In the genomic region with DNA sequence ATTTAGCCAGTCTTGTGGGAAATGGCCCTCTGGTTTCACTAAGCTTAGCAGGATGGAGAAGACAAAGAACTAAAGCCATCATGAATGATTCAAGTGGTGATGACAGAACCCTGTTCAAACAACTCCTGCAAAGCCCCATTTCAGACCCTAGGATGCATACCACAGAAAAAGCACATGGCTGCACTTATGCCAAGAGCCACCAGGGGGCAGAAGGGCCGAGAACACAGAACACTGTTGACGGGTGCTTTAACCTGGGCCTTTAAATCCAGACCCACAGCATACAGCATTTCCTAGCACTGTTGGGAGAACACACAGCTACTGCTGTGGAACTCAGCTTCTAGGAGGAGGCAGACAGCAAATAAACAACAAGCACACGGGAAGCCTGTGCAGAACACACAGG, we compare ENCODE assay signal across 9 mouse cellular contexts. TPM values are rescaled to one million over a fixed set of nuclear protein-coding genes. Genes with fewer than 3 reads are reported as not detected.
DNase-seq lines count a peak whose midpoint lies in the region; ATAC-seq and TF ChIP-seq lines count a peak whose summit lies in the region.
"Had no signal": no experiment of that assay in that cellular context is flagged by ENCODE, and none has a peak within 500 bp of the region (broad histone marks: within the 10 kb centered on the region; RNA-seq: fewer than 3 reads in every experiment).

No protein-coding gene starts in this region.

- no peak overlapping the region for H3K4me3 ChIP-seq in kidney, adult 2 months (ENCODE audit: insufficient read depth, low read depth, low read length)
- no peak overlapping the region for H3K4me3 ChIP-seq in liver, postnatal 0 days (ENCODE audit: low read depth, low read length)
- H3K4me3 ChIP-seq in small intestine, adult 2 months (ENCODE audit: low read depth, low read length), result no peak overlapping the region
- H3K4me3 ChIP-seq: embryonic facial prominence, embryonic 12.5 days had no signal

- TF ChIP-seq CTCF in kidney, adult 2 months (conservative IDR thresholded peaks at IDR 0.05; ENCODE audit: insufficient read depth, insufficient read length, low read depth, low read length), result peak; percentile 72
- peak; percentile 90 for TF ChIP-seq CTCF in liver, postnatal 0 days (IDR thresholded peaks at IDR 0.05; ENCODE audit: low read depth)
- TF ChIP-seq CTCF in small intestine, adult 2 months (IDR thresholded peaks at IDR 0.05; ENCODE audit: extremely low read depth, insufficient read length, insufficient replicate concordance, low read depth, low read length), result peak; percentile 78; the same call in 1 of the 2 replicates

- 28% methylated on average over 3 of the region's 3 CpGs for WGBS in kidney, adult 2 months
- WGBS in liver, postnatal 0 days (ENCODE audit: insufficient replicate concordance), result 44% methylated on average over 3 of the region's 3 CpGs
- WGBS in small intestine, adult 2 months, result 18% methylated on average over 3 of the region's 3 CpGs

- intact Hi-C loops in gastrocnemius, postnatal 14 days (cut with DNase I; ENCODE audit: low total_unique reads), result no loop called here

- H3K36me3 ChIP-seq in kidney, adult 2 months (ENCODE audit: control insufficient read depth, insufficient read depth, low read length), result no peaks in the 10 kb centered on the region; the same call in 1 of the 2 replicates
- H3K36me3 ChIP-seq in liver, postnatal 0 days (replicated peaks; ENCODE audit: insufficient read depth, low read length), result peaks cover 58% of the 10 kb centered on the region
- peaks cover 53% of the 10 kb centered on the region for H3K36me3 ChIP-seq in small intestine, adult 2 months (ENCODE audit: control insufficient read depth, insufficient read depth, low read length)

- H3K27ac ChIP-seq in kidney, adult 2 months (ENCODE audit: insufficient read depth, low read depth, low read length), result no peak overlapping the region
- no peak overlapping the region for H3K27ac ChIP-seq in liver, postnatal 0 days (ENCODE audit: low read depth)
- H3K27ac ChIP-seq in small intestine, adult 2 months (ENCODE audit: insufficient read depth, low read depth, low read length), result no peak overlapping the region
- H3K27ac ChIP-seq: embryonic facial prominence, embryonic 12.5 days had no signal

- peak; percentile 63 for DNase-seq in kidney, adult 2 months
- DNase-seq in kidney, adult 11 months, result no peak
- peak; percentile 47 for DNase-seq in WW6 (ENCODE audit: low read depth, low spot score)
- peak; percentile 71 to 81 for DNase-seq in cerebellum, postnatal 14 days
- DNase-seq in gastrocnemius, postnatal 14 days, result peak; percentile 43
- DNase-seq in kidney, postnatal 25 days, result peak; percentile 54 to 74
- peak; percentile 73 for DNase-seq in liver, postnatal 0 days

- TF ChIP-seq POLR2A in kidney, adult 2 months (IDR thresholded peaks at IDR 0.05; ENCODE audit: low read depth, low read length), result no peak
- TF ChIP-seq POLR2A in small intestine, adult 2 months (IDR thresholded peaks at IDR 0.05; ENCODE audit: low read depth, low read length), result no peak

- no peaks in the 10 kb centered on the region for H3K27me3 ChIP-seq in kidney, adult 2 months (replicated peaks; ENCODE audit: control insufficient read depth, insufficient read depth, low read length)
- H3K27me3 ChIP-seq in liver, postnatal 0 days (ENCODE audit: insufficient read depth, low read length), result no peaks in the 10 kb centered on the region
- no peaks in the 10 kb centered on the region for H3K27me3 ChIP-seq in small intestine, adult 2 months (ENCODE audit: control insufficient read depth, insufficient read depth, low read length)
- H3K27me3 ChIP-seq: embryonic facial prominence, embryonic 12.5 days had no signal

- H3K9me3 ChIP-seq in liver, postnatal 0 days (ENCODE audit: low read length), result no peaks in the 10 kb centered on the region
- H3K9me3 ChIP-seq: embryonic facial prominence, embryonic 12.5 days had no signal

- no peak overlapping the region for H3K4me2 ChIP-seq in liver, postnatal 0 days (ENCODE audit: low read depth, low read length)
- H3K4me2 ChIP-seq: embryonic facial prominence, embryonic 12.5 days had no signal

- no peak for TF ChIP-seq EP300 in liver, postnatal 0 days (IDR thresholded peaks at IDR 0.05; ENCODE audit: low read depth)

- H3K9ac ChIP-seq in liver, postnatal 0 days (replicated peaks), result no peak overlapping the region
- H3K9ac ChIP-seq: embryonic facial prominence, embryonic 12.5 days had no signal

- peak; percentile 78 for ATAC-seq in liver, postnatal 0 days

- no peaks in the 10 kb centered on the region for H3K4me1 ChIP-seq in kidney, adult 2 months (ENCODE audit: control insufficient read depth, insufficient read depth, low read length)
- H3K4me1 ChIP-seq in liver, postnatal 0 days (ENCODE audit: insufficient read depth), result no peaks in the 10 kb centered on the region
- no peaks in the 10 kb centered on the region for H3K4me1 ChIP-seq in small intestine, adult 2 months (ENCODE audit: control insufficient read depth, insufficient read depth, insufficient read length, low read length)
- H3K4me1 ChIP-seq: embryonic facial prominence, embryonic 12.5 days had no signal

RNA-seq across cellular contexts. Expression of gene Kctd3, which starts 27.6 kb away (rescaled TPM):
- 19.8 and 26.9 TPM in 2 replicates for polyA plus RNA-seq in kidney, adult 2 months (2012; rRNA removed)
- 10 to 100 TPM; 28.6 to 33.5 TPM for total RNA-seq in gastrocnemius, postnatal 14 days (2021)
- polyA plus RNA-seq in liver, postnatal 0 days (2015; fragmentation: Nextera tagmentation; extraction: Ambion mirVana), result 6.0 TPM in 2 replicates
- polyA plus RNA-seq in small intestine, adult 2 months (2012; rRNA removed), result 19.6 and 30.6 TPM in 2 replicates
